Mouse (Mus musculus): ENCODE measurements around the gene Dctn3.

GRCm38 (mm10) chr4:41741158-41741560 lies 18.2 kb upstream of the Dctn3 start:
- TF ChIP-seq CTCF (IDR thresholded peaks at IDR 0.05; ENCODE audit: low read depth) (peak; percentile 28), EP300 (IDR thresholded peaks at IDR 0.05; ENCODE audit: low read depth) (no peak)

Measured in liver, postnatal 0 days (tissue).